Mouse (Mus musculus) liver, adult 2 months (tissue): ENCODE results near the gene Ddah2.
A peak's percentile ranks its signal among the peaks of the same experiment; 100 is the strongest.

Experiments used
- CTCF ChIP-seq: fragments of 200-500 bp; IDR thresholded peaks from 2 replicates; pipeline ENCODE4 v1.5.1; 2011; ENCODE audit warnings: low read depth, low read length, control low read depth
- POLR2A ChIP-seq: fragments of 200-500 bp; IDR thresholded peaks from 2 replicates; pipeline ENCODE4 v1.6.1; 2011; ENCODE audit warnings: low read length, control low read depth; ENCODE audit not compliant: insufficient read depth; ENCODE audit errors: extremely low read depth

- TF ChIP-seq CTCF (peak; percentile 99), POLR2A (no peak)
These were observed 37.5 kb upstream of the Ddah2 start for GRCm38 (mm10) chr17:35021163-35021808.
